Mouse (Mus musculus): ENCODE measurements at regions not wholly inside any gene's neighbourhood (a gene's known extent, or its start where the extent isn't known, plus 50 kb on each side); places are given as distances from the start of the nearest gene placed in this dataset. TPM values are rescaled to one million over a fixed set of nuclear protein-coding genes. Genes with fewer than 3 reads are reported as not detected.
A peak's percentile ranks its signal among the peaks of the same experiment; 100 is the strongest.

DNA sequence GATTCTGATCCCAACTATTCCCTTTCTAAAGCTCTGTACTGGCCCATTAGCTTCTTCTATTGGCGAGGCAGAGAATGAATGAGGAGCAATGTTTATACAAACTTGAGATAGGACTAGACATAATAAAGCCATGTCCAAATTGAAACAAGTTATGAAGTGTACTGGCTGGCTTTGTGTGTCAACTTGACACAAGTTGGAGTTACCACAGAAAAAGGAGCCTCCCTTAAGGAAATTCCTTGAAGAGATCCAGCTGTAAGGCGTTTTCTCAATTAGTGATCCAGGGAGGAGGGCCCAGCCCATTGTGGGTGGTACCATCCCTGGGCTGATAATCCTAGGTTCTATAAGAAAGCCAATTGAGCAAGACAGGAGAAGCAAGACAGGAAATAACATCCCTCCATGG is 135.9 kb upstream of the Cr2 start:
- DNase-seq (ENCODE audit: low spot score), result peak; percentile 1
- intact Hi-C loops (cut with DNase I), result no loop called here

DNA sequence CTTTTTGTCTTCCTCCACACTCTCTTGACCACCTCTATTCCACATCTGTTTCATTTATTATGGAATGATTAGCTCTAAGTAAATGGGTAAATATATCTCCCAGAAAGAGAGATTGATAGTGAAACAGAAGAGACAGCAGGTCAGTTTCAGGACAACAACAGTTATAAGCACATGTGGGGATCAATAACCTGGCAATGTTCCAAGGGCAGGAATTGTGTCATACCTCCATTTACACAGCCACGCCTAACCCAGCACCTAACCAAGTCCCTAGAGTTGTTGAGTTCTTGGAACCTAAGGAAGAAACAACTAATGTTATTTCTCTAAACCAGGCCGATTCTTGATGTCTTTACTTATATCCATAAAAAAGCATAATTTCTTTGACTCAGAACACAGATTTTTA is 108.6 kb upstream of the Cr2 start:
- intact Hi-C loops (cut with DNase I), result no loop called here

DNA sequence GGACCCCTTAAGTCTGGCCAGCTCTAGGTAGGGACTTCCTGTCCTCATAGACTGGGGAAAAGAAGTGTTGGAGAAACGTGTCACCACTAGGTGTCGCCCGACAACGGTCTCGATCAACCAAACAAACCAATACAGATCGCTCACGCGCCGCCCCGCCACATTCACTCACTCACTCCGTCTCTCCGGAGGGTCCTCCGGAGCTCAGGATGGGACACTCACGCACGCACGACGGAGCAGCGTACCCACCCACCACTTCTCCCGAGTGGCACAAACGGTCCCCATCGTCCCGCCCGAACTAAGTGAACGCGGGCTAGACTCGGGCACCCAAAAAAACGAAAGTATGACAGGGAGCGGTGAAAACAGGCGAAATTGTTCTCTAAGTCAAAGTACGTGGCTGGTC is 65.0 kb upstream of the Cr2 start:
- peak; percentile 81 for DNase-seq (ENCODE audit: low spot score)
- intact Hi-C loops (cut with DNase I), result no loop called here

More for the DNA sequence above, 108.6 kb upstream of the Cr2 start:
- DNase-seq (ENCODE audit: low spot score), result no peak

DNA sequence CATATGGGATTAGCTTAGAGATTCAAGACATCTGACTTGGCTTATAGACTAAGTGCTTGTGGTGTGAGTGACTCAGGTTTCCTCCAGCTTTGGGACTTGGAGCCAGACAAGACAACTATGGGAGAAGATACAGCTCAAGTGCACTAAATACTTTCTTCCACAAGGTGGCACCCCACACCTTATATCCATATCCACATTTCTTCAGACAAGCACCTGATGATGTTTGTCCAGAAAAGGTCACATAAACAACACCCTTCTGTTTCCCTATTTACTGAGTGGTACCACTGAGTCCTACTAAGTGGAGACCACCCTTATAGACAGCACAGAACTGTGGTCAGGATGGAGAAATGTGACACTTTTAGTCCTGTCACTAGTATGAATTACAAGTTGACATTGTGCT is 56.1 kb upstream of the Cr2 start:
- intact Hi-C loops (cut with DNase I), result loop anchor here (2.0 kb wide), 1 partner anchor 102 kb away; the partner anchor contains the start of gene Cr1l

DNA sequence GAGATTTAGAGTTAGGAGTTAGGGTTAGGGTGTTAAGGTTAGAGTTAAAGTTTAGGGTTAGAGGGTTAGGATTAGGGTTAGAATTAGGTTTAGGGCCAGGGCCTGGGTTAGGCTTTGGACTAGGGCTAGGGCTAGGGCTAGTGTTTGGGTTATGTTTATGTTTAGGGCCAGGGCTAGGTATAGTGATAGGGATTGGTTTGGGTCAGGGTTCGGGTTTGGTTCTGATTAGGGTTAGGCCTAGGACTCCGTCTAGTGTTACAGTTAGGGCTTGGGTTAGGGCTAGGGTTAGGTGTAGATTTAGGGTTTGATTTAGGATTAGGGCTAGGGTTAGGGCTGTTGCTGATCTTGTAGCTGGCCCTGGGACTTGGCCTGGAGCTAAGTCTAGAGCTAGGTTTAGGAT is 50.5 kb upstream of the Cr2 start:
- intact Hi-C loops (cut with DNase I), result no loop called here
- no peak for DNase-seq (ENCODE audit: low spot score)

More for the DNA sequence above, 56.1 kb upstream of the Cr2 start:
- DNase-seq (ENCODE audit: low spot score), result no peak

Small RNAs in the stretch of these regions (microRNA-seq; reads per million reads assigned to microRNA genes)
- not detected for gene Gm24802

All from heart, postnatal 25 days (tissue).